Mouse (Mus musculus): ENCODE results near the gene Hoxa6. TPM values are rescaled to one million over a fixed set of nuclear protein-coding genes. Genes with fewer than 3 reads are reported as not detected.

Gene Hoxa6
- not detected in 2 replicates for polyA plus RNA-seq (2015; fragmentation: Nextera tagmentation; extraction: Ambion mirVana)

- Histone ChIP-seq H3K9ac (no peak within 1 kb of the TSS), H3K4me1 (replicated peaks) (peaks cover 12% of the 10 kb centered on the region), H3K27me3 (peaks cover 100% of the 10 kb centered on the region), H3K9me3 (replicated peaks) (no peaks in the 10 kb centered on the region), H3K27ac (replicated peaks) (no peak within 1 kb of the TSS), H3K4me2 (peak within 1 kb of the TSS; percentile 29), H3K4me3 (replicated peaks) (peak within 1 kb of the TSS; percentile 8; the same call in 1 of the 2 replicates), H3K36me3 (replicated peaks) (no peaks in the 10 kb centered on the region)
- 6% methylated on average over 47 of the region's 47 CpGs for WGBS (ENCODE audit: insufficient replicate concordance)
- no peak for ATAC-seq (ENCODE audit: insufficient read depth)
Observed at GRCm38 (mm10) chr6:52208072-52208867, at the start of gene Hoxa6. TSS of gene Hoxa6 (minus strand) at chr6:52208722.

GRCm38 (mm10) chr6:52256956-52257355, 48.4 kb upstream of the Hoxa6 start:
- Histone ChIP-seq H3K27ac (replicated peaks) (no peak overlapping the region), H3K36me3 (replicated peaks) (no peaks in the 10 kb centered on the region), H3K4me3 (replicated peaks) (no peak overlapping the region), H3K9me3 (replicated peaks) (no peaks in the 10 kb centered on the region), H3K4me1 (replicated peaks) (peaks cover 5% of the 10 kb centered on the region; the same call in 1 of the 2 replicates), H3K4me2 (no peak overlapping the region), H3K27me3 (peaks cover 98% of the 10 kb centered on the region), H3K9ac (no peak overlapping the region)
- WGBS (ENCODE audit: insufficient replicate concordance), result under 1% methylated on average over 6 of the region's 6 CpGs
- ATAC-seq (ENCODE audit: insufficient read depth), result no peak

GRCm38 (mm10) chr6:52253511-52254500, 45.3 kb upstream of the Hoxa6 start:
- H3K4me2 ChIP-seq, result no peak overlapping the region
- ATAC-seq (ENCODE audit: insufficient read depth), result no peak
- no peak overlapping the region for H3K4me3 ChIP-seq (replicated peaks)
- no peaks in the 10 kb centered on the region for H3K4me1 ChIP-seq (replicated peaks)
- no peak overlapping the region for H3K9ac ChIP-seq
- H3K27me3 ChIP-seq, result peaks cover 98% of the 10 kb centered on the region
- no peaks in the 10 kb centered on the region for H3K9me3 ChIP-seq (replicated peaks)
- WGBS (ENCODE audit: insufficient replicate concordance), result 2% methylated on average over 59 of the region's 59 CpGs
- H3K36me3 ChIP-seq (replicated peaks), result no peaks in the 10 kb centered on the region
- no peak overlapping the region for H3K27ac ChIP-seq (replicated peaks)

GRCm38 (mm10) chr6:52252775-52253376, 44.4 kb upstream of the Hoxa6 start:
- 2% methylated on average over 35 of the region's 35 CpGs for WGBS (ENCODE audit: insufficient replicate concordance)
- Histone ChIP-seq H3K27ac (replicated peaks) (no peak overlapping the region), H3K4me2 (no peak overlapping the region), H3K27me3 (peaks cover 99% of the 10 kb centered on the region), H3K36me3 (replicated peaks) (no peaks in the 10 kb centered on the region), H3K4me3 (replicated peaks) (no peak overlapping the region), H3K9me3 (replicated peaks) (no peaks in the 10 kb centered on the region), H3K9ac (no peak overlapping the region), H3K4me1 (replicated peaks) (no peaks in the 10 kb centered on the region)
- no peak for ATAC-seq (ENCODE audit: insufficient read depth)

GRCm38 (mm10) chr6:52252016-52252774, 43.7 kb upstream of the Hoxa6 start:
- H3K27me3 ChIP-seq, result peaks cover 100% of the 10 kb centered on the region
- ATAC-seq (ENCODE audit: insufficient read depth), result no peak
- no peaks in the 10 kb centered on the region for H3K9me3 ChIP-seq (replicated peaks)
- no peak overlapping the region for H3K4me3 ChIP-seq (replicated peaks)
- no peaks in the 10 kb centered on the region for H3K4me1 ChIP-seq (replicated peaks)
- no peak overlapping the region for H3K9ac ChIP-seq
- no peak overlapping the region for H3K27ac ChIP-seq (replicated peaks)
- H3K36me3 ChIP-seq (replicated peaks), result no peaks in the 10 kb centered on the region
- 3% methylated on average over 24 of the region's 24 CpGs for WGBS (ENCODE audit: insufficient replicate concordance)
- no peak overlapping the region for H3K4me2 ChIP-seq

GRCm38 (mm10) chr6:52251177-52251879, 42.8 kb upstream of the Hoxa6 start:
- H3K36me3 ChIP-seq (replicated peaks), result no peaks in the 10 kb centered on the region
- no peak for ATAC-seq (ENCODE audit: insufficient read depth)
- WGBS (ENCODE audit: insufficient replicate concordance), result 9% methylated on average over 7 of the region's 7 CpGs

GRCm38 (mm10) chr6:52249826-52250225, 41.3 kb upstream of the Hoxa6 start:
- H3K4me2 ChIP-seq, result no peak overlapping the region
- 2% methylated on average over 4 of the region's 4 CpGs for WGBS (ENCODE audit: insufficient replicate concordance)
- no peak overlapping the region for H3K4me3 ChIP-seq (replicated peaks)
- peaks cover 100% of the 10 kb centered on the region for H3K27me3 ChIP-seq
- H3K4me1 ChIP-seq (replicated peaks), result no peaks in the 10 kb centered on the region
- H3K9ac ChIP-seq, result no peak overlapping the region
- no peak for ATAC-seq (ENCODE audit: insufficient read depth)
- no peaks in the 10 kb centered on the region for H3K9me3 ChIP-seq (replicated peaks)
- H3K27ac ChIP-seq (replicated peaks), result no peak overlapping the region
- no peaks in the 10 kb centered on the region for H3K36me3 ChIP-seq (replicated peaks)

More at GRCm38 (mm10) chr6:52251177-52251879, 42.8 kb upstream of the Hoxa6 start:
- H3K4me3 ChIP-seq (replicated peaks), result no peak overlapping the region
- H3K4me1 ChIP-seq (replicated peaks), result no peaks in the 10 kb centered on the region
- H3K4me2 ChIP-seq, result no peak overlapping the region
- H3K27me3 ChIP-seq, result peaks cover 100% of the 10 kb centered on the region
- no peak overlapping the region for H3K27ac ChIP-seq (replicated peaks)
- no peak overlapping the region for H3K9ac ChIP-seq
- H3K9me3 ChIP-seq (replicated peaks), result no peaks in the 10 kb centered on the region

- Histone ChIP-seq H3K36me3 (replicated peaks) (no peaks in the 10 kb centered on the region), H3K4me1 (replicated peaks) (no peaks in the 10 kb centered on the region), H3K4me3 (replicated peaks) (no peak overlapping the region), H3K9ac (no peak overlapping the region), H3K4me2 (no peak overlapping the region), H3K27me3 (peaks cover 100% of the 10 kb centered on the region), H3K27ac (replicated peaks) (no peak overlapping the region), H3K9me3 (replicated peaks) (no peaks in the 10 kb centered on the region)
- no peak for ATAC-seq (ENCODE audit: insufficient read depth)
- WGBS (ENCODE audit: insufficient replicate concordance), result under 1% methylated on average over 16 of the region's 16 CpGs
Observed at GRCm38 (mm10) chr6:52249415-52249738, 40.9 kb upstream of the Hoxa6 start.

- 2% methylated on average over 27 of the region's 27 CpGs for WGBS (ENCODE audit: insufficient replicate concordance)
- Histone ChIP-seq H3K9ac (no peak overlapping the region), H3K9me3 (replicated peaks) (no peaks in the 10 kb centered on the region), H3K4me3 (replicated peaks) (no peak overlapping the region), H3K27me3 (peaks cover 100% of the 10 kb centered on the region), H3K36me3 (replicated peaks) (no peaks in the 10 kb centered on the region), H3K4me2 (no peak overlapping the region), H3K4me1 (replicated peaks) (no peaks in the 10 kb centered on the region), H3K27ac (replicated peaks) (no peak overlapping the region)
- no peak for ATAC-seq (ENCODE audit: insufficient read depth)
Observed at GRCm38 (mm10) chr6:52248638-52249414, 40.3 kb upstream of the Hoxa6 start.

Data from liver, embryonic 15.5 days (tissue).